Mouse (Mus musculus): Measurements from ENCODE around the gene Lrrc4.

The Lrrc4 gene

GRCm38 (mm10) chr6:28681521-28682457 is 149.8 kb downstream of the Lrrc4 start:
- no peak for DNase-seq (ENCODE audit: extremely low spot score, low read depth, low spot score)

GRCm38 (mm10) chr6:28680537-28680936 is 151.0 kb downstream of the Lrrc4 start:
- no peak for DNase-seq (ENCODE audit: extremely low spot score, low read depth, low spot score)

GRCm38 (mm10) chr6:28678896-28679295 is 152.7 kb downstream of the Lrrc4 start:
- no peak for DNase-seq (ENCODE audit: extremely low spot score, low read depth, low spot score)

- DNase-seq (ENCODE audit: extremely low spot score, low read depth, low spot score), result no peak
Observed at GRCm38 (mm10) chr6:28674686-28675085, 156.9 kb downstream of the Lrrc4 start.

GRCm38 (mm10) chr6:28672388-28672787 is 159.2 kb downstream of the Lrrc4 start:
- DNase-seq (ENCODE audit: extremely low spot score, low read depth, low spot score), result no peak

- no peak for DNase-seq (ENCODE audit: extremely low spot score, low read depth, low spot score)
Observed at GRCm38 (mm10) chr6:28669251-28669650, 162.3 kb downstream of the Lrrc4 start.

GRCm38 (mm10) chr6:28667586-28667985 is 164.0 kb downstream of the Lrrc4 start:
- no peak for DNase-seq (ENCODE audit: extremely low spot score, low read depth, low spot score)

- DNase-seq (ENCODE audit: extremely low spot score, low read depth, low spot score), result no peak
Observed at GRCm38 (mm10) chr6:28664716-28665115, 166.8 kb downstream of the Lrrc4 start.

GRCm38 (mm10) chr6:28663670-28664069 is 167.9 kb downstream of the Lrrc4 start:
- no peak for DNase-seq (ENCODE audit: extremely low spot score, low read depth, low spot score)

GRCm38 (mm10) chr6:28663004-28663403 is 168.5 kb downstream of the Lrrc4 start:
- no peak for DNase-seq (ENCODE audit: extremely low spot score, low read depth, low spot score)

- DNase-seq (ENCODE audit: extremely low spot score, low read depth, low spot score), result no peak
Observed at GRCm38 (mm10) chr6:28656511-28656910, 175.0 kb downstream of the Lrrc4 start.

- no peak for DNase-seq (ENCODE audit: extremely low spot score, low read depth, low spot score)
Observed at GRCm38 (mm10) chr6:28645231-28645630, 186.3 kb downstream of the Lrrc4 start.

- no peak for DNase-seq (ENCODE audit: extremely low spot score, low read depth, low spot score)
Observed at GRCm38 (mm10) chr6:28642909-28643308, 188.6 kb downstream of the Lrrc4 start.

GRCm38 (mm10) chr6:28640088-28640487 is 191.5 kb downstream of the Lrrc4 start:
- no peak for DNase-seq (ENCODE audit: extremely low spot score, low read depth, low spot score)

GRCm38 (mm10) chr6:28635531-28636348 is 195.8 kb downstream of the Lrrc4 start:
- DNase-seq (ENCODE audit: extremely low spot score, low read depth, low spot score), result no peak

GRCm38 (mm10) chr6:28635092-28635491 is 196.5 kb downstream of the Lrrc4 start:
- DNase-seq (ENCODE audit: extremely low spot score, low read depth, low spot score), result no peak

GRCm38 (mm10) chr6:28633656-28634055 is 197.9 kb downstream of the Lrrc4 start:
- DNase-seq (ENCODE audit: extremely low spot score, low read depth, low spot score), result no peak

GRCm38 (mm10) chr6:28633120-28633519 is 198.4 kb downstream of the Lrrc4 start:
- no peak for DNase-seq (ENCODE audit: extremely low spot score, low read depth, low spot score)

GRCm38 (mm10) chr6:28630926-28631325 is 200.6 kb downstream of the Lrrc4 start:
- DNase-seq (ENCODE audit: extremely low spot score, low read depth, low spot score), result no peak

GRCm38 (mm10) chr6:28629866-28630265 is 201.7 kb downstream of the Lrrc4 start:
- no peak for DNase-seq (ENCODE audit: extremely low spot score, low read depth, low spot score)

GRCm38 (mm10) chr6:28628408-28628807 is 203.1 kb downstream of the Lrrc4 start:
- DNase-seq (ENCODE audit: extremely low spot score, low read depth, low spot score), result no peak

- no peak for DNase-seq (ENCODE audit: extremely low spot score, low read depth, low spot score)
Observed at GRCm38 (mm10) chr6:28622963-28623362, 208.6 kb downstream of the Lrrc4 start.

Data from hindlimb bud, embryonic 11.5 days (tissue).